Mouse (Mus musculus) adrenal gland, postnatal 0 days (tissue): Measurements from ENCODE around the gene Rnf185. TPM values are rescaled to one million over a fixed set of nuclear protein-coding genes. Genes with fewer than 3 reads are reported as not detected.

Experiments
- polyA plus RNA-seq: library from polyadenylated mRNA; unstranded; fragments of >200 nt; fragmentation: Nextera tagmentation; extraction: Ambion mirVana; gene quantifications from 2 replicates; pipeline ENCODE4 v1.2.1, GENCODE M21; 2015

Gene Rnf185
- 21.0 and 29.7 TPM in 2 replicates for polyA plus RNA-seq

DNA sequence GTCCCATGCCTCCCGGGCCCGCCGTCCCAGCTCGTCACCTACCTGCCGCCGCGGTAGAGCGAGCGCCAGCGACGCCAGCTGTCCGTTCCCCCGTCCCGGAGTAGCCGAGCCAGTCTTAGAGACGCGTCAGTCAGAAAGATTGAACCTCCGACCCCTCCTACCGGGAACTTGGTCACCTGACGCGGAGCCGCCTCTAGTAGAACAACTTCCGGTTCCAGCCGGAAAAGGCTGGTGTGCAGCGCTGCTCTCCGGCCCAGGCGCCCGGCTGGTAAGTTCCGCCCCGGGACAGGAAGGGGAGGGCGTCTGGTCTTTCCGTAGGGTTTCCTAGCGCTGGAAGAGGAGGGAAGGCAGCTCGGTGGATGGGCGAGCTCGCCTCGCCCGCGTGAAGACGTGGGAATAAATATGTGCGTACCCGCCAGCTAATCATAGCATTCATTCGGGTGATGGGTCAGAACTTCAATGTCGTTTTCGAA is at the start of gene Rnf185:
Gene Rnf185 (minus strand): TSS at position 197 of the 473 bp plus-strand sequence.

DNA sequence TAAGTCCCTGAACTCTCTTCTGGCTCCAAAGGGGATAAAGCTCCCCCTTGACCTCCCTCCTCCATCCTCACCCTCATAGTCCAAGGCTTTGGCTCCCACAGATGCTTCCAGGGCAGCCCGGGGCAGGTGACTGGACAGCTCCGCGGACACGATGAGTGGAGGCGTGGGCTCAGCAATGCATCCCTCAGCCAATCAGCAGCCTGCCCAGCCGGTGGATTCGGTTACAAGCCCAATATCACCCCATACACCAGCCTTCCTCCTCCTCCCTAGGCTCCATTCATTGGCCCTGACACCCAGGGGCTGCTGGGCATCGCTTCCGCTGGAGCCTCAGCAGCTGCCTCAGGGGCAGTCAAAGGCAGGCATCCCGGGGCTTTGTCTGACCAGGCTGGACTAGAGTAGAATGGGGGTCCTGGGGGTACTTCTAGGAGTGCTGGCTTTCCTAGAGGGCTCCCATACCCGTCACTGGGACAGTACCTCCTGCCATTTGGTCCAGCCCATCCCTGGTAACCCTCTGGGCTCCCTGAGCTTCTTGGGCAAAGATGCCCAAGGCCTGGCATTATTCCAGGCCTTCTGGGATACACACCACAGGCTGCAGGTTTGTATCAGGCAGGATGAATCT is 35.9 kb upstream of the Rnf185 start, which contains the start of gene Pla2g3:
Gene Pla2g3 (plus strand): TSS at position 333 of the 619 bp plus-strand sequence.

DNA sequence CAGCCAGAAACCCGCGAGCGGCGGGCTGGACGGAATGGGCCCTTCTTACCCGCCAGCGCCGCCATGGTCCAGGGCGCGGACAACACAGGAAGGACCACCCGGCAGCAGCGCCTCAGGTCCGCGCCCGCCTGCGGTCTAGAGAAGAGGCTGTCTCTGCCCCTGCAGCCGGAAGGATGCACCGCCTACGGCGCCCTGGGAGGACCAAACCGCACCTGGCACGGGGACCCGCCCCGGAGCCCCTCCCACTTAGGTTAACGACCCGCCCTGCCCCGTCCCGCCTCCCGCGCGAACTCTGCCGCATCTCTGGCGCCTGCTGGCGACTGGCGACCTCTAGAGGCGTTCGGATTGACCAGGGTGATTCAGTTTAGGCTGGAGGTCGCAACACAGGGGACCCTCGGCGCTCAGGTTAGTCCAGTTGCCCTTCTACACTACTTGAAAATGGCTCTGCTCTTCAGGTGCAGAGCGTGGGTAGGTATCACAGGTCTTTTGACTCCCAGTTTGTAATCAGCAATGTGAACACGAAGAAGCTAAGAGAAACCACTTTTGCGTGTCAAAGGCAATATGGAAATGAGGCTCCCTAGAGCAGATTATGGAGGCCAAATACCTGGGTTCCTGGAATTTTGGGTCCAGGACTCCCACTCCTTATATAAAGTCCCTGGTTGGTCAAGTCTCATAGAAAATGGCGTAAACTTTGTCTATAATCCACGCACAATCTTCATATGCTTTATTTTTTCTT is 43.0 kb downstream of the Rnf185 start, which contains the start of gene Limk2:
Gene Limk2 (minus strand): TSS at position 193 of the 736 bp plus-strand sequence.

Other genes with a start within 250 kb of the Rnf185 start
- gene Eif4enif1, start 250.0 kb downstream of the Rnf185 start, polyA plus RNA-seq: 20.4 and 27.4 TPM in 2 replicates
- gene Drg1, start 185.9 kb downstream of the Rnf185 start, polyA plus RNA-seq: 160 and 187 TPM in 2 replicates
- gene Patz1, start 163.5 kb downstream of the Rnf185 start, polyA plus RNA-seq: 27.4 and 27.6 TPM in 2 replicates
- 40.0 and 53.4 TPM in 2 replicates for gene Pik3ip1, start 122.0 kb downstream of the Rnf185 start, polyA plus RNA-seq
- 25.5 and 33.7 TPM in 2 replicates for gene Limk2, start 43.2 kb downstream of the Rnf185 start, polyA plus RNA-seq
- gene Pla2g3, start 35.9 kb upstream of the Rnf185 start, polyA plus RNA-seq: 0.15 and 0.82 TPM in 2 replicates
- 0.61 and 1.6 TPM in 2 replicates for gene Inpp5j, start 52.5 kb upstream of the Rnf185 start, polyA plus RNA-seq
- 132 and 246 TPM in 2 replicates for gene Selenom, start 62.3 kb upstream of the Rnf185 start, polyA plus RNA-seq
- 26.7 and 30.4 TPM in 2 replicates for gene Smtn, start 88.2 kb upstream of the Rnf185 start, polyA plus RNA-seq
- 10.3 and 14.6 TPM in 2 replicates for gene Morc2a, start 196.8 kb upstream of the Rnf185 start, polyA plus RNA-seq